Mouse (Mus musculus): ENCODE data around the gene Nrn1l.

Nrn1l gene

DNA sequence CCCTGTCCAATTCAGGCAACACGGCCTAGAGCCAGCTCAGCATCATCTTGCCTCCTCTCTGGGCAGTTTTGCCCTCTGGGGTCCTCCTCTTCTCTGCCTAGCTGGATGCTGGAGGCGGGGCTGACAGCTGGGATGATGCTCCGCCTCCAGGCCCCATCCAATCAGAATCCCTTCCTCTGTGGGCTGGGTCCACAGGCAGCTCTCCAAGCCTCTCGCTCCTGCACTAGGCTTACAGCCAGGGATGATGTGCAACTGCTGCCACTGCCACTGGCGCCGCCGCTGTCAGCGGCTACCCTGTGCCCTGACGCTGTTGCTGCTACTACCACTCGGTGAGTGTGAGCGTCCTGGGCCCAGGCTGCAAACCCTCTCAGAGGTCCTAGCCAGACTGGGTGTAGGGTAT lies at the start of gene Nrn1l:
Nrn1l (plus strand) TSS at position 229 of the 400 bp plus-strand sequence.
- peak; percentile 81 for DNase-seq (ENCODE audit: low spot score)

DNA sequence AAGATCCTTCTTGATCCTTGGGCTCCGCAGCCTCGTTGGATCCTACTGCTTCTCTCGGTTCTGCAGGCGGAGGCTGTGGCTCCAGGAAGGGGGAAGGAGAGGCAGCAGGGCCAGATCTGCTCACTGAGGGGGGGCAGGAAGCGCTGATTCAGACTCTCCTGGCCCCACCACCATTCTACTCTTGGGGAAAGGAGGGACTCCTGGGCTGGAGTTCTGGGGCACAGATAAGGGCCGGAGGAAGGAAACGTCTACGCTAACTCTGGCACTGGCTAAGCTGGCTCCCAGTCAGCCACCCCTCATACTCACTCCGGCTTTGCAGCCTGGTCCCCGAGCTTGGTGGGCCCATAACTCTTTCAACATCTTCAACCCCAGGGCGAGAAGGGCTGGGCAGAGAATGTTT lies 46.7 kb upstream of the Nrn1l start:
- DNase-seq (ENCODE audit: low spot score): no peak

DNA sequence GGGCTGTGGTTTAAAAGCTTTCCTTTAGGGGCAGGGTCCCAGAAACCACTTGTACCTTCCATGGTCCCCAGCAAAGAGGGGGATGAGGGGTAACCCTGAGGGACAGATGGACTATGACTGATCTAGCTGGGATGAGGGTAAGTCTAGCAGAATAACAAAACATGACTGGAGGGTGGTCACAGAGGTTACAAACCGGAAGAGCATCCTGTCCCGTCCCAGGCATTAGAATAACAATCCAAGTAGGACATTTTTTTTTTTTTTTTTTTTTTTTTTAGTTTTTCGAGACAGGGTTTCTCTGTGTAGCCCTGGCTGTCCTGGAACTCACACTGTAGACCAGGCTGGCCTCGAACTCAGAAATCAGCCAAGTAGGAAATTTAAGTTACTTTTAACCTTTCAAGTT lies 43.4 kb upstream of the Nrn1l start:
- DNase-seq (ENCODE audit: low spot score): no peak

DNA sequence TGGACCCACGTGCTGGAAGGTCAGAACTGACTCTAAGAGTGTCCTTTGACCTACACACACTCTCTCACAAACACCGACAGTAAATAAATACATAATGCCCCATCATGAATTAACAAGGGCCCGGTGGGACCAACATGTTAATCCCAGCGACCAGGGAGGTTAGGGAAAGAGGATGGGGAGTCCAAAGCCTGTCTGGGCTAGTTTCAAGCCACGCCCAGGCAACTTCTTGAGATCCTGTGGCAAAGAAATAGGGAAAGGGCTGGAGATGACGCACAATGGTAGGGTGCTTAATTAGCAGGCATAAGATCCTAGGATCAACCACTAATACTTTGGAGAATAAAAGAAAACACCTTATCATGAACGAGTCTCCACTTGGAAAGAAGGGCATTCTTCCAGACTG lies 42.8 kb upstream of the Nrn1l start:
- no peak for DNase-seq (ENCODE audit: low spot score)

DNA sequence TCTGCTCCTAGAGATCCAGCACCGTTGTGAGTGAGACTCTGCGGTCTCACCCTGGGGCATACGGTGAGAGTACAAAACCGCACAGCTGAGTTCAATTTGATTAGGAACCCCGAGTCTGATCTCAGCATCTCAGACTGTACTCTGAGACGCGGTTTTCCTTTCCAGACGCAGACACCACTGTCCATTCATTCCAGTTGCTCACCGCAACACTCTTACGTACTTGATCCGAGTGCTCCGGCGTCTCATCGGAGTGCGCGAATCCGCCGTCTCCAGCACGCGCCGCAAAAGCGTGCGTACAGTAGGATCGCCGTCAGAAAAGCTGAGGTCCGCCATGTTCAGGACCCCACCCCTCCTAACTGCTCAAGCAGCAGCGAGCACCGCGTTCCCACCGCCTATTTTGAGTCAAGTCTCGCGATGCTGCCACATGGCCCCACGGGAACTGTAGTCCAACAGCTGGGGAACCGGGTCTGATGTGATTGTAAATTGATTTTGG lies 41.7 kb upstream of the Nrn1l start:
- peak; percentile 92 for DNase-seq (ENCODE audit: low spot score)

DNA sequence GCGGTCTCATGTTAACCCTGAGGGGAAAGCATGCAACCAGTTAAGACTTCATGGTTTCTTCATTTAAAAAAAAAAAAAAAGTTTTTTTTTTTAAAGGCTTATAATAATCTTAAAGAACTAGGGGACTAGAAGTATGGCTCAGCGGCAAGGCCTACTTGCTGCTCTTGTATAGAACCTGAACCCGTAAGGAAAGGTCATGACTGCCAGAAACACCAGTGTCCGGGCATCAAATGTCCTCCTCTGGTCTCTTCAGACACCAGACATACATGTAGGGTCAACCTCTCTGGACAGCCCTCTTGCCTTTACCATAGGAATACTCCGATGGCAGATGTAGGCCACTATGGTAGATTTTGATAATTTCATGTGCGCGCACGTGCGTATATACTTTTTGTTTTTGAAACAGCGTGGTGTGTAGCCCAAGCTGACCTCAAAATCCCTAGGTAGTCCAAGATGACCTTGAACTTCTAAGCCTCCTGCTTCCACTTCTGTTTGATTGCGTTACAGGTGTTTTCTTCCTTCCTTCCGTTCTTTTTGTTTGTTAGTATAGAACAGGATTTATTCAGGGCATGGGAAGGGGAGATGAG lies 41.1 kb upstream of the Nrn1l start:
- no peak for DNase-seq (ENCODE audit: low spot score)

DNA sequence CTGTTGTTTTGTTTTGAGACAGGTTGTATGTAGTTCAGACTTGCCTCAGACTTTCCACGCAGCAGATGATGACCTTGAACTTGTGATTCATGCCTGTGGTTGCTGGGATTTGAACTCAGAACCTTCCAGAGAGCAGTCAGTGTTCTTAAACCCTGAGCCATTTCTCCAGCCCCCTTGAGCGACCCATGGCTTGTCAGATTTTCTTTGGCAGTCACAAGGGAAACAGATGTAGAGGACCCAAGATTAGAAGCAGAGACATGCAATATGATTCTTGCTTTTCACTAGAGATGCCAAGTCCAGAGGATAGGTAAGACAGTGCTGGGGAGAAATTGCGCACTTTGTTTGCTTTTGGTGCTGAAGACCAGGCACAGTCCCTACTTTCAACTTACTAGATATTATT lies 40.2 kb upstream of the Nrn1l start, which contains the start of gene Cenpt:
Cenpt (minus strand) TSS at position 101 of the 400 bp plus-strand sequence.
- no peak for DNase-seq (ENCODE audit: low spot score)

DNA sequence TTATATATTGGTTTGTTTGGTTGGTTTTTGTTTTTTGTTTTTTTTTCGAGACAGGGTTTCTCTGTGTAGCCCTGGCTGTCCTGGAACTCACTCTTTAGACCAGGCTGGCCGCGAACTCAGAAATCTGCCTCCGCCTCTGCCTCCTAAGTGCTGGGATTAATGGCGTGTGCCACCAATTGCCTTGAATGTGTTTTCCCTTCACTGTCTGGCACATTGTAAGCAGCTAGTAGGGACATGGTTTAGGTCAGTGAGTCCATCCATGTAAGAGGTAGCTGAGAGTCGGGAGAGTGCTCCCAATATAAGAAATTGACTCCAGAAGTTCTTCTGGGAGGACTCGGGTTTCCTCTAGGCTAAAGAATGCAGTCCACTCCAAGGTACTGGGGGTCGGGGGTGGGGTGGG lies 39.1 kb upstream of the Nrn1l start:
- no peak for DNase-seq (ENCODE audit: low spot score)

DNA sequence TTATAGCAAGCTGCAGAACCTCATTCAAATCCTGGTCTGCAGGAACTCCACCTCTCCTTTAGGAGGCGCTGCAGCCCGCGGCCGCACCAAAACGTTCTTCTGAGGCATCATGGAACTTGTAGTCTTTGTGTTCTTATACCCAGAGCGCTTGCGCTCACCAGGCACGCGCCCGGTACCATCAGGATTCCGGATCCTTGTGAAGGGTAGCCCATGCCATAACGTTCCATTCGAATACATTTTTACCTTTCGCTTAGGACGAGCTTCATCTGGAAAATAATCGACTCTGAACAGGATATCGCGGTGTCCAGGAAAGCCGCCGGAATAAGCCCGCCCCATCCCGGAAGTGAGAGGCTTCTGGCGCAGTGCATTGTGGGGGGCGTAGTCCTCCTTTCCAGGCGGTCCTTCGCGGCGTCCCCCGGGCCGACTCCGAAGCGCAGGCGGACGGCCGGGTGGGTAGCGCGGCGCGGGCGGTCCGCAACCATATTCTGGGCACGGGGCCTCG lies 38.6 kb upstream of the Nrn1l start, which contains the start of gene Thap11:
Thap11 (plus strand) TSS at position 418 of the 502 bp plus-strand sequence.
- peak; percentile 97 for DNase-seq (ENCODE audit: low spot score)

DNA sequence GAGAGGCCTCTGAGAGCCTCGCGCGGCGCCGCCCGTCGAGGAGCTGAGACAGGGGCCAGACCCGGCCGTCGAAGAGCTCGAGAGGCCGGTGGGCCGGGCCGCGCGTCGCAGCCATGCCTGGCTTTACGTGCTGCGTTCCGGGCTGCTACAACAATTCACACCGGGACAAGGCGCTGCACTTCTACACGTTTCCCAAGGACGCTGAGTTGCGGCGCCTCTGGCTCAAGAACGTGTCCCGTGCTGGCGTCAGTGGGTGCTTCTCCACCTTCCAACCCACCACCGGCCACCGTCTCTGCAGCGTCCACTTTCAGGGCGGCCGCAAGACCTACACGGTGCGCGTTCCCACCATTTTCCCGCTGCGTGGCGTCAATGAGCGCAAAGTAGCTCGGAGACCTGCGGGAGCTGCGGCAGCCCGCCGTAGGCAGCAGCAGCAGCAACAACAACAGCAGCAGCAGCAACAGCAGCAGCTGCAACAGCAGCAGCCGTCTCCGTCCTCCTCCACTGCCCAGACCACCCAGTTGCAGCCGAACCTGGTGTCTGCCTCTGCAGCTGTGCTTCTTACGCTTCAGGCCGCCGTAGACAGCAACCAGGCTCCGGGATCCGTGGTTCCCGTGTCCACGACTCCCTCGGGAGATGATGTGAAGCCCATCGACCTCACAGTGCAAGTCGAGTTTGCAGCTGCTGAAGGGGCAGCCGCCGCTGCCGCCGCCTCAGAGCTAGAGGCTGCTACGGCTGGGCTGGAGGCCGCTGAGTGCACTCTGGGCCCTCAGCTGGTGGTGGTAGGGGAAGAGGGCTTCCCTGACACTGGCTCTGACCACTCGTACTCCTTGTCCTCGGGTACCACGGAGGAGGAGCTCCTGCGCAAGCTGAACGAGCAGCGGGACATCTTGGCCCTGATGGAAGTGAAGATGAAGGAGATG lies 37.9 kb upstream of the Nrn1l start:
- DNase-seq (ENCODE audit: low spot score): peak; percentile 67

DNA sequence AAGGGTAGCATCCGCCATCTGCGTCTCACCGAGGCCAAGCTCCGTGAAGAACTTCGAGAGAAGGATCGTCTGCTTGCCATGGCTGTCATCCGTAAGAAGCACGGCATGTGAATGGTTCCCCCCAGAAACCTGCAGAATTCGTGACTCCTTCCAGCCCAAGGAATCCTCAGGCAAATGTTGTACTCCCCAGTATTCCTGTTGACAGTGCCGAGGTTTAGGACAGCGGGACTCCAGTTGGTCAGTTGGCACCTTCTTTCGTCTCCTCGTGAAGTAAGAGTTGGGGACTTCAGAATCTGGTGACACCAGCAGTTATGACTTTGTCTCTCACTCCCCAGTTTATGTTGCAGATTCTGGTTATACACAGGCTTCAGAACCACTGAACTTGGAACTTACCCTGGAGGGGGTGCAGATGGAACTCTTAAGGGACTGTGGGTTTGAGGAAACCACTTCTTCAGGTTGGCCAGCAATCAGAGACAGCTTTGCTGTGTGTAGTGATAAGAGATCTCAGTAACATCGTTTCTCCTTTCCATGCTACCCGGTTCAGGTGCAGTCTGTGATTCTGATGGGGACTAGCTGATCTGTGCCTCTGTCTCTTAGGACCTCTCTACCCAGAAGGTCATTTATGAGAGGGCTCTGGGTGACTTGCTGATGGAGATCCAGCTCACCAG lies 37.1 kb upstream of the Nrn1l start:
- no peak for DNase-seq (ENCODE audit: low spot score)

DNA sequence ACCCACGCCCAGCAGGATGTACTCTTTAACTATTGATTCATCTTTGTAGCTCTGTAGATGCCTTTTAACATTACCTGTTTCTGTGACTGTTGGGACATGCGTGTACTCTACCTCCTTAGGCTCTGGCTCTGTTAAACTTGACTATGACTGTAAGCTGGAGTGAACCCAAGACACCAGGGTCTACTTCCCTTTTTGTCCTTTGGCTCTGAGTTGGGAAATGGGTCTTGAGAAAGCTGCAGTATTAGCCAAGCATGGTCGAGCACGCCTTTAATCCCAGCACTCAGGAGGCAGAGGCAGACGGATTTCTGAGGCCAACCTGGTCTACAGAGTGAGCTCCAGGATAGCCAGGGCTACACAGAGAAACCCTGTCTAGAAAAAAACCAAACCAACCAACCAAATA lies 34.9 kb upstream of the Nrn1l start:
- DNase-seq (ENCODE audit: low spot score): no peak

DNA sequence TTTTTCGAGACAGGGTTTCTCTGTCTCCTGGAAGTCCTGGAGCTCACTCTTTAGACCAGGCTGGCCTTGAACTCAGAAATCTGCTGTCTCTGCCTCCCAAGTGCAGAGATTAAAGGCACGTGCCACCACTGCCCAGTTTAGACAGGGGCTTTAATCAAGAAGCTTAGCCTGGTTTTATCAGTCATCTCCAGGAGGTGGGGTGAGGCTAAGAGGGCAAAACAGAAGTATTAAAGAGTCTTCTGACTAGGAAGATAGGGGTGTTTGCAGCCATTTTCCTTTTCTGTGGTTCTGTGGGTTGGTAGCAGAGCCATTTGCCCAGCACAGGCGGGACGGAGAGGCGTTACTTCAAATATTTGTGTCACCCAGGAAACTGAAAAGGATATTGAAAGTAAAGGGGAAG lies 34.1 kb upstream of the Nrn1l start:
- no peak for DNase-seq (ENCODE audit: low spot score)

DNA sequence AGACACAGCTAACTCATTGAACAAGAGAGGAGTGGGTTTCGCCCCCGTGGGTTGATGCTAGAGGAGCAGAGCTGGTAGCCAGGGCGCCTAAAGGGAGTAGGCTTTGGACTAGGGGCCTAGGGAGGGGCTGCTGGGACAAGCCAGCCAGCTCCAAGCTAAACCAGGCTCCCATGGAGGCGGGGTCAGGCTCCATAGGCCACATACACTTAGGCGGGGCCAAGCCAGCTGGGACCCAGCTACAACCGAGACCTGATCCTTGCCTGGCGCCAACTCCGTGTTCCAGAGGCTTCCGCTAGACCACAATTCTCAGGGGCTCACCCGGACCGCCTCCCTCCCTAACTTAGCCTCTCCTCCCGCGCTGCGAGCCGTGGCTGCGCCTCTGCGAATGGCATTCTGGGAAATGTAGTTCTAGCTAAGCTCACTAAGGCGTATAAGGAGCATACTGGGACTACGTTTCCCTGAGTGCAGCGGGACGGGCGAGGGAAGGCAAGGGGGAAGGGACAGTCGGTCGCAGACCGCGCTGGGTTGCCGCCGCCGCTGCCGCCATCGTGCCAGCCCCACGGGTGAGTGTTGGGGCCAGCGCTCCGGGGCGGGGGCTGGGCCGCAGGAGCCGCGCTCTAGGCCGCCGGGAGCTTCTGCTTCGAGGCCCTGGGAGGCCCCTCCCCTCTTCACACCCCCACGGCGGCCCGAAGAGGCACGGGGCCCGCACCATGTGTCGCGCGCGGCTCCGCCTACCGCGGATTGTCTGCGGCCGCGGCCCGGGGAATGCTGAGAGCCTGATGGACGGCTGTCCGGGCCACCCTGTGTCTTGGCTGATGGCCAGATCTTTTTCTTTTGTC lies 33.0 kb upstream of the Nrn1l start, which contains the start of gene Nutf2:
Nutf2 (plus strand) TSS at position 438 of the 839 bp plus-strand sequence.
- peak; percentile 90 for DNase-seq (ENCODE audit: low spot score)

DNA sequence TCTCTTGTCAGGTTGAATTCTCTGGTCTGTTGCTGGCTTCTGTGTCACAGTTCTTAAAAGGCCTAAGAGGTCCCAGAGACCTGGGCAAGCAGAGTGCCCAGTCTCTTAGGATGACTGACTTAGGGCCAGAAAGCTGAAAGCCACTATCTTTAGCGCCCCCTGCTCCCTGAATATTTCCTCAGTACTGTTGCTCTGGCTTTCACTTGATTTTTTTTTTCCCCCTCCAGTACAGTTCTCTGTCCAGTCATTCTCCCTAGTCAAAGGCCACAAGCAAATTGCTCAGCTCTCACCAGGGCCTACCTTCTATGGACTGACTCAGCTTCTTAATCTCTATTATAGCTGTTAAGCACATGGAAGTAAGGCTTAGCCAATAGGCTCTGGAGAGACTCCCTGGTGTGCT lies 31.4 kb upstream of the Nrn1l start:
- DNase-seq (ENCODE audit: low spot score): no peak

DNA sequence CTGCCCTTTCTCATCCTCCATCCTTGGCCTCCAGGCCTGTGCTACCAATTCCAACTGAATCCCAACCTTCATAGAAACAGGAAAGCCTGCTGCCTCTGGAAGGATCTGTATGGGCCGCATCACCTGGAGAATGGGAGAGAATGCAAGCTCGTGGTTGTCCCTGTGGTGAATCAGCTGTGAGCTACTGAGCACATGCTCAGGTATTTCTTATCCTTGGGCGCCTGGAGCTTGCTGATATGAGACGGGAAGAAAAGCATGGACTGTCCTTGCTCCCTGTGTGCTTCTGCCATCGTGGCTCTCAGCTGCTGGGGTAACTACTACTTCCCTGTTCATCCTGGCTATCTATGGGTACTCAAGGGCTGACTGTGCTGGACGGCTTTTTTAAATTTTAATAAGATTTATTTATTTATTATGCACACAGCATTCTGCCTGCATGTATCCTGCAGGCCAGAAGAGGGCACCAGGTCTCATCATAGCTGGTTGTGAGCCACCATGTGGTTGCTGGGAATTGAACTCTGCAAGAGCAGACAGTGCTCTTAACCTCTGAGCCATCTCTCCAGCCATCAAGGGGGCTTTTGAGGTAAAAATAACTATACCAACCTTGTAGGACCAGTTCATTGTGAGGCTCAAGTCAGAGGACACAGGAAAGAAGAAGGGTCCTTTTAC lies 26.9 kb upstream of the Nrn1l start:
- no peak for DNase-seq (ENCODE audit: low spot score)

DNA sequence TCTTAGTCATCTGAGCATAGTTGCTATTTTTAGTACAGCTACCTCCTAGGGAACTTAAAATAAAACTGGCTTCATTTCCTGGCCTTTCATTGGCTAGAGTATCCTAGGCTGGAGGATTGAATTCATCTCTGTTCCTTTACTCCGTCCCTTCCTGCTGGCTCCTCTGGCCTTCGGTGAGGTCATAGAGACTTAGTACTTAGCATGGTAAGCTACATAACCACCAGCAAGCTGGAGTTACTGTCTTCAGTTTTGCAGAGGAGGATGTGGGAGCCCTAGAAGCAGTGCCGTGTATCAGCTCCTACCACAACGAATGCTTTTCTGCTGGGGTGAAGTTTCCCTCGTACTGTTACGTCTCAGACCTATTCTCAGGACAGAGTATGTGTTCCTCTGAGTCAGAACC lies 19.1 kb upstream of the Nrn1l start:
- no peak for DNase-seq (ENCODE audit: low spot score)

DNA sequence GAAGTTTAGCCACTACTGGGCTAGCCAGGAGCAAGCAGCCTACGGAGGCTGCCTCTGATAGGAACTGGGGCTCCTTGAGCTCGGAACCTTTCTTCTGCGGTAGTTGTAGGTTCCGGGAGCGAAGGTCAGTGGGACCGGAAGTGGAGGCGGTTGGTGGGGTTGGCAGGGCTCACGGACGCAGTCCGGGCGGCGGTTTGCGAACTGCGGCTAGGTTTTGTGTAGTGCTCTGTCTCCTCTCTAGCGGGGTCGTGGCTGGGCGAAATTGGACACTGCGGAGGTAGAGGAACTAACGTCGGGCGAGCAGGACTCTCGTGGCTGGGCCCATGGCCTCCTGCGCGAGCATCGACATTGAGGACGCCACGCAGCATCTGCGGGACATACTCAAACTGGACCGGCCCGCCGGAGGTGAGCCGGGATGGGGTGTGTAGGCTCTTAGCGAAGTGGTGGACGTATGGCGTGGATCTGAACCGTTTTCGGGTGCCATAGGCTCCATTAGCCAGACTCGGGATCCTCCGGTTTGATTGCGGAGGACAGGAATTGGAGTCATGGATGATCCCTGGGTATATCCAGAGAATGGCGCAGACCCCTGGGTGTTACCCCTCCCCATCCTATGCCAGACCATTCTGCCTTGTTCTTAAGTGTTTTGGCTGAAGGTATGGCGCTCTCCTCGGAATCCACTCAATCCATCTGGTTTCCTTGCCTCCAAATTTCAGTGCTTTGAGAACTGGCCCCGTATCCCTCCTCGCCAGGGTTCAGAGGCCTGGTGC lies 12.4 kb upstream of the Nrn1l start, which contains the start of gene Edc4:
Edc4 (plus strand) TSS at position 128 of the 767 bp plus-strand sequence.
- DNase-seq (ENCODE audit: low spot score): peak; percentile 89

DNA sequence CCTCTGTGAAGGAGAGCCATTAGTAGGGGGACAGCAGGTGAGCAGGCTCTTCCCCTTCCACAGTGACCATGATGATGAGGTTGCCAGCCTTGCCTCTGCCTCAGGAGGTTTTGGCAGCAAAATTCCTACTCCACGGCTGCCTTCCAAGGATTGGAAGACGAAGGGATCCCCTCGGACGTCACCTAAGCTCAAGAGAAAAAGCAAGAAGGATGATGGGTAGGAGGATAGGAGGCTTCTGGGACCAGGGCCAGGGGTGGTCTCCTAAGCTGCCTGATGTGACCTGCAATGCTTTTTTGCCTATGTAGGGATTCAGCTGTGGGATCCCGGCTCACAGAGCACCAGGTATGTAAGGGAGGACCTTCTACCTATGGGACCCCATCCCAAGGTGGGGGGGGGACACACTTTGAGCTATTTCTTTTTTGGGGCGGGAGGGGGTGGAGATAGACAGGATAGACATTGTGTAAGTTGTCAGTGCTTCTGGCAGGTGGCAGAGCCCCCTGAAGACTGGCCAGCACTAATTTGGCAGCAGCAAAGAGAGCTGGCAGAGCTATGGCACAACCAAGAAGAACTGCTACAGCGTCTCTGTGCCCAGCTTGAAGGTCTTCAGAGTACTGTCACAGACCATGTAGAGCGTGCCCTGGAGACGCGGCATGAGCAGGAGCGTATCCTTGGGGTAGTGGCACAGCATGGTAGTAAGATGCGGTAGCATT lies 3.5 kb upstream of the Nrn1l start:
- DNase-seq (ENCODE audit: low spot score): no peak
